Mouse (Mus musculus) thymus, adult 2 months (tissue): ENCODE results near the gene Phgdh. TPM values are rescaled to one million over a fixed set of nuclear protein-coding genes. Genes with fewer than 3 reads are reported as not detected.

Source experiments
- DNase-seq: peaks from one replicate; pipeline ENCODE4 v3.0.0; 2021
- H3K27ac ChIP-seq: fragments of 200-500 bp; 2 replicates; pipeline ENCODE4 v1.5.1; 2012; ENCODE audit warnings: low read length, control low read depth; ENCODE audit not compliant: control insufficient read depth, insufficient read depth
- H3K27me3 ChIP-seq: fragments of 200-500 bp; 2 replicates; pipeline ENCODE4 v1.6.1; 2012; ENCODE audit warnings: mild to moderate bottlenecking, low read length, moderate library complexity, mixed read lengths; ENCODE audit not compliant: control insufficient read depth, insufficient read depth
- H3K36me3 ChIP-seq: fragments of 200-500 bp; 2 replicates; pipeline ENCODE4 v1.6.1; 2012; ENCODE audit warnings: mild to moderate bottlenecking, low read length, moderate library complexity; ENCODE audit not compliant: control insufficient read depth, insufficient read depth
- H3K4me1 ChIP-seq: fragments of 200-500 bp; replicated peaks from 2 replicates; pipeline ENCODE4 v1.6.1; 2012; ENCODE audit warnings: low read length; ENCODE audit not compliant: control insufficient read depth, insufficient read depth
- H3K4me3 ChIP-seq: fragments of 200-500 bp; 2 replicates; pipeline ENCODE4 v1.5.1; 2012; ENCODE audit warnings: mild to moderate bottlenecking, low read length, control low read depth, moderate library complexity; ENCODE audit not compliant: control insufficient read depth, insufficient read depth
- CTCF ChIP-seq: fragments of 200-500 bp; IDR thresholded peaks from 2 replicates; pipeline ENCODE4 v1.5.1; 2012; ENCODE audit warnings: mild to moderate bottlenecking, control low read depth, low read length, moderate library complexity, borderline replicate concordance; ENCODE audit not compliant: control insufficient read depth, poor library complexity, insufficient read depth; ENCODE audit errors: extremely low read depth
- POLR2A ChIP-seq: fragments of 200-500 bp; IDR thresholded peaks from 2 replicates; pipeline ENCODE4 v1.6.1; 2012; ENCODE audit warnings: mild to moderate bottlenecking, low read length, control low read depth, moderate library complexity; ENCODE audit not compliant: control insufficient read depth, poor library complexity, insufficient read depth; ENCODE audit errors: extremely low read depth
- WGBS: fragments of 180-500 bp; shearing (Covaris S2); methylation state at CpG from one replicate; pipeline ENCODE4 v1.1.7; 2018; 5-methylcytosine and 5-hydroxymethylcytosine counted together
- polyA plus RNA-seq: library from polyadenylated mRNA; depleted of rRNA; stranded (reverse); fragments of >200 nt; gene quantifications from 2 replicates; pipeline ENCODE4 v1.2.3, GENCODE M21; 2012

The Phgdh gene
- polyA plus RNA-seq, 1 experiment, result 213 TPM

DNA sequence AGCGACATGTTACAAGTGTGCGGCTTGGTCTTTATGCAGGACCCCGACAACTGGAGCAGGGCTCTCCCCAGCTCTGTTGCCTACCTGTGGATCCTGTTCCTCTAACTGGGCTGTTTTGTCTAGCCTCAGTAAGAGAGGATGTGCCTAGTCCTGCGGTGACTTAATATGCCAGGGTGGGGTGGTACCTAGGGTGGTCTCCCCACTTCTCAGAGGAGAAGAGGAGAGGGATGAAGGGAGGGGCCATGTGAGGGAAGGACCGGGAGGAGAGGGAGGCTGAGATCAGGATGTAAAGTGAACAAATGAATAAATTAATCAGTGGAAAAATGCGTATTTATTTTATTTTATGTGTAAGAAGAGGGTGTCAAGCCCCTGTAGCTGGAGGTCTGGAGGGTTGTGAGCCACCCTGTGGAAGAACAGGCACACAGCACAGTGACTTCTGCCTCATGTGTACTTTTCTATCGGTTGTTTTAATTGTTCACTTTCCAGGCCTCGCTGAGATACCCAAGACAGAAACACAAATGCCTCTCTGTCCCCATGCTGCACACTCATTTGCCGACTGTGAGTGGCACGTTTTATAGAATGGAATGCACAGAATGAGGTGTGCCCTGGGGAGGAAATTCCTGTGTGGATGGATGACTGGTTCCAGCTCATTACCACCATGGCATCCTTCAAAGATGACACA, 15.7 kb upstream of the Phgdh start:
- H3K36me3 ChIP-seq, result no peaks in the 10 kb centered on the region
- no peaks in the 10 kb centered on the region for H3K27me3 ChIP-seq
- H3K4me1 ChIP-seq, result no peaks in the 10 kb centered on the region
- no peak for DNase-seq
- H3K4me3 ChIP-seq, result no peak overlapping the region
- WGBS, result 86% methylated on average over 10 of the region's 10 CpGs
- no peak overlapping the region for H3K27ac ChIP-seq
- TF ChIP-seq POLR2A (no peak), CTCF (no peak)

DNA sequence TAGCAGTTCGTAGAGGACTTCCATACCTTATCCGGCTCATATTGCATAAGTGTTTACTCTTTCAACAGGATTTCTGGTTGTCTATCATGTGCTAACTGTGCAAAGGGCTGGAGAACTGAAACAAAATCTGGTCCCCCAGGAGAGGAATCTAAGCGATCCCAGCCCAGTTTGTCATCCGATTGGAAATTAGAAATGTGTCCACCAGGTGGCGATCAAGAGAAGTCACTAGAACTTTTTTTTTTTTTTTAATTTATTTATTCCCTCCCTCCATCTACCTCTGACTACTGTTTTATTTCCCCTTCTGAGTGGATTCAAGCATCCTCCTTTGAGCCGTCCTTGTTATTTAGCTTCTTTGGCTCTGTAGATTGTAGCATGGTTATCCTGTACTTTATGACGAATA, 14.1 kb upstream of the Phgdh start:
- DNase-seq, result peak; percentile 63
- Histone ChIP-seq H3K4me3 (no peak overlapping the region), H3K27ac (no peak overlapping the region), H3K36me3 (no peaks in the 10 kb centered on the region), H3K27me3 (no peaks in the 10 kb centered on the region), H3K4me1 (no peaks in the 10 kb centered on the region; the same call in 1 of the 2 replicates)
- WGBS, result 31% methylated on average over 7 of the region's 7 CpGs
- TF ChIP-seq POLR2A, result no peak

DNA sequence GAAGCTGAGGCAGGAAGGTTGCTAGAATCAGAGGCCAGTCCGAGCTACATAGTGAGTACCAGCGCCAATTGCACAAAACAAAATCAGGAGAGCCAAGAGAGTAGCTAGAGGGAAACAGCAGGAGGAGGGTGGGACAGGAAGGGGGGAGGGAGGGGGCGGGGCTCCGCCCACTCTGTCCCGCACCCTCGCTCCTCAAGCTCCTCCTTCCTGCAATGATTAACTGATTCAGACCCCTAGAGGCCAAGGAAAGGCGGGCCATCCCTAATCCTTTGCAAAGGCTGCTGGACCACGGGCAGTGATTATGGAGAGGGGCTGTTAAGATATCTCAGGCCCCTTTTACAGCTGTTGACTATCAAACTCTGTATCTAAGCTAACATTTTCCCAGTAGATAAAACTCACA, 8.9 kb upstream of the Phgdh start:
- TF ChIP-seq POLR2A (no peak), CTCF (no peak)
- H3K4me1 ChIP-seq, result peaks cover 10% of the 10 kb centered on the region
- no peaks in the 10 kb centered on the region for H3K36me3 ChIP-seq
- DNase-seq, result peak; percentile 18
- 14% methylated on average over 8 of the region's 8 CpGs for WGBS
- H3K27ac ChIP-seq, result peak overlapping the region; percentile 89
- no peaks in the 10 kb centered on the region for H3K27me3 ChIP-seq
- no peak overlapping the region for H3K4me3 ChIP-seq

DNA sequence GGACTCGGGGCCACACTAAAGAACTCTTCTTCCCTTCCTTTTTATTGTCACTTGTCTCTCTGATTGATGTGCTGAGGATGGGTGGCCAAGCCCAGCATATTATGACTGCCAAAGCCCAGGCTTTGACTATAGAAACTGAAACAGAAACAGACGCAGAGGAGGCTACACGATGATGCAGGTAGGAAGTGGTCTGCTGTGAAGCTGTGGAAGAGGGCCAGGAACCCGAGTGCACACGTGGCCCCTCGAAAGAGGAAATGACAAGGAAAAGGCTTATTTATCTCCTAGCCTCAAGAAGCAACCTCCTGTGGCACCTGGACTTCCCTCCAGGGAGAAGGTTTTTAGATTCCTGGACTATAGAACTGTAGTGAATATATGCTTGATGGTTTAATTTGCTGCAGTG, 8.3 kb upstream of the Phgdh start:
- peak; percentile 45 for DNase-seq
- Histone ChIP-seq H3K27ac (peak overlapping the region; percentile 89; the same call in 1 of the 2 replicates), H3K4me1 (peaks cover 10% of the 10 kb centered on the region), H3K4me3 (no peak overlapping the region), H3K27me3 (no peaks in the 10 kb centered on the region), H3K36me3 (no peaks in the 10 kb centered on the region)
- 2% methylated on average over 6 of the region's 6 CpGs for WGBS
- TF ChIP-seq POLR2A (no peak), CTCF (no peak)

DNA sequence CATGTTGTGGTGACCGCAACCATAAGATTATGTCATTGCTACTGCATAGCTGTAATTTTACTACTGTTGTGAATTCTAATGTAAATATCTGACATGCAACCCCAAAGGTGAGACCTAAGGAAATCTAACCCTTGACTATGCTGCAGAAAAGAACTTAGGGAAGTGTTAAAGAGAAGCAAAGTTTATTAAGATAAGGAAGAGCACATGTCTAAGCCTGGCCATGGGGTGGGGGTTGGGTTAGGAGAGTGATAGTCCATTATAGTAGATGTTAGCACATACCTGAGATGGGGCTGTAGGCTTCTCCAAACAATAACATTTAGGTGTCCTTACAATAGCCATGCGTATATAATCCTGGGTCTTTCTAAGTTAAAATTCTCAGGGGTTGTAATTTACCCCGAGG, 3.4 kb upstream of the Phgdh start:
- no peak for DNase-seq
- Histone ChIP-seq H3K27ac (no peak overlapping the region), H3K4me1 (peaks cover 15% of the 10 kb centered on the region), H3K27me3 (no peaks in the 10 kb centered on the region), H3K36me3 (no peaks in the 10 kb centered on the region), H3K4me3 (no peak overlapping the region)
- 100% methylated on average over 3 of the region's 3 CpGs for WGBS
- TF ChIP-seq POLR2A (no peak), CTCF (no peak)

DNA sequence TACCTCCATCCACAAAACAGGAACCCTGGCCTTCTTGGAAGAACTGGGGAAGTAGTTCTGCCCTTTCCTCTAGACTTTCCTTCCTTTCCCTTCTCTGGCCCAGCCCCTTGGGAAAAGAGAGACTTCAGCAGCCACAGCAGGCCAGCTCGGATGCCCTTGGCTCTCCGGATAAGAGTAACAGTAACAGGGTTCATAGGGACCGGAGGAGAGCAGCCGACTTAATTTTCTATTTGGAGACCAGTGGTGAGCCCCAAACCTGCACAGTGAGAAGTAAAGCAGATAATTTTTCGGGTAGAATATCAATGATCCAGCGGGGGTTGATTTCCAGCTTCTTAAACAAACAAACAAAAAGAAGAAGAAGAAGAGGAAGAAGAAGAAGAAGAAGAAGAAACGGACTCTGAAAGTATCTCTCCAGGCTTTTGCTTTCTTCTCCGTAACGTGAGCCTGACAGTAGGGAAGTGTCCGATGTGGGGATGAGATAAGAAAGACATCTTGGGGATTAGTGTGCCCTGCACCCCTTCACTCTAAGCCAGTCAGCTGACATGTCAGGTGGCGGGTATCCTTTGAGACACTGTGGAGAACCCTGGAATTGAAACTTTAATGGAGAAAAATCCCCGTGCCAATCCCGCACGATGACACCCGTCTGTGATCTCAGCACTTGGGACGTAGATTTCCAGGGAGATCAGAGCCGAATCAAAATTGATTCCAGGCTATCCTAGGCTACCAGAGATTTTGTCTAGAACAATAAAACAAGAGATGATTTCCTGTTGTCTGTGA, 1.2 kb upstream of the Phgdh start:
- no peak for DNase-seq
- no peaks in the 10 kb centered on the region for H3K36me3 ChIP-seq
- H3K27me3 ChIP-seq, result no peaks in the 10 kb centered on the region
- no peak overlapping the region for H3K4me3 ChIP-seq
- WGBS, result 96% methylated on average over 17 of the region's 17 CpGs
- peaks cover 30% of the 10 kb centered on the region for H3K4me1 ChIP-seq
- TF ChIP-seq POLR2A (no peak), CTCF (no peak)
- H3K27ac ChIP-seq, result no peak overlapping the region
